Mouse (Mus musculus) cerebellum, adult 2 months (tissue): ENCODE measurements around the gene Mapk10. TPM values are rescaled to one million over a fixed set of nuclear protein-coding genes. Genes with fewer than 3 reads are reported as not detected.
A peak's percentile ranks its signal among the peaks of the same experiment; 100 is the strongest.
"Not testable (repeated sequence)": the region's sequence is repeated elsewhere in the genome, so short reads cannot be mapped to it uniquely, and the experiment has no call there.

Experiments
- DNase-seq, 2 experiments: peaks; one replicate each; pipeline ENCODE4 v3.0.0; 2021
- H3K27ac ChIP-seq: fragments of 200-500 bp; 2 replicates; pipeline ENCODE4 v1.5.1; 2012; ENCODE audit warnings: low read length, control low read depth, inconsistent platforms; ENCODE audit not compliant: insufficient read depth
- H3K27me3 ChIP-seq: fragments of 200-500 bp; 2 replicates; pipeline ENCODE4 v1.6.1; 2012; ENCODE audit warnings: inconsistent platforms, mild to moderate bottlenecking, low read length, moderate library complexity; ENCODE audit not compliant: control insufficient read depth, insufficient read depth
- H3K4me1 ChIP-seq: fragments of 200-500 bp; 2 replicates; pipeline ENCODE4 v1.6.1; 2011; ENCODE audit warnings: low read length; ENCODE audit not compliant: control insufficient read depth, insufficient read depth
- H3K4me3 ChIP-seq: fragments of 200-500 bp; replicated peaks from 2 replicates; pipeline ENCODE3; 2011; ENCODE audit warnings: mild to moderate bottlenecking, low read depth, low read length, control low read depth; ENCODE audit not compliant: insufficient read depth
- CTCF ChIP-seq: fragments of 200-500 bp; IDR thresholded peaks from 2 replicates; pipeline ENCODE4 v1.5.1; 2011; ENCODE audit warnings: low read depth, mild to moderate bottlenecking, control low read depth, low read length, moderate library complexity, borderline replicate concordance; ENCODE audit not compliant: insufficient read depth
- POLR2A ChIP-seq: fragments of 200-500 bp; IDR thresholded peaks from 2 replicates; pipeline ENCODE4 v1.6.1; 2011; ENCODE audit warnings: low read length, control low read depth, borderline replicate concordance; ENCODE audit not compliant: insufficient read depth
- WGBS: fragments of 180-500 bp; shearing (Covaris S2); methylation state at CpG from one replicate; pipeline ENCODE4 v1.1.7; 2018; 5-methylcytosine and 5-hydroxymethylcytosine counted together
- polyA plus RNA-seq: library from polyadenylated mRNA; depleted of rRNA; stranded (reverse); fragments of >200 nt; gene quantifications from 2 replicates; pipeline ENCODE4 v1.2.3, GENCODE M21; 2012

Gene Mapk10
- polyA plus RNA-seq, 1 experiment: 167 TPM

DNA sequence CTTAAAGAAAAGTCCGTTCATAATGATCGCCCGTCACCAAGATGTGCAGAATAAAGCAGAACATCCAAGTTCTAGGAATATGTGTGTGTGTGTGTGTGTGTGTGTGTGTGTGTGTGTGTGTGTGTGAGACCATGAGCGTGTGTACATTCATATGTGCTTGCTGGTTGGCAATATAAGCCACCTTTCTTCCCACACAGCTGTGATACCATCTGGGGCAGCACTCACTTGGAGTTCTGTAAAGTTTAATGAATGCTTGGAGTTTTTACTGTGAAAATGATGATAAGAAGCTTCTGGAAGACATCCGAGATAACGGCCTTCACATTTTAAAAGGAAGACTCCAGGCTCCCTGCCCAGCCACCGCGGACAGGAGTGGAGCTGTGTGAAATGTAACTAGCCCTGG is 264.5 kb downstream of the Mapk10 start:
- 87% methylated on average over 8 of the region's 8 CpGs for WGBS

GRCm38 (mm10) chr5:102943864-102944630 is 267.1 kb downstream of the Mapk10 start:
- not testable (repeated sequence) for H3K27ac ChIP-seq, H3K4me3 ChIP-seq, H3K4me1 ChIP-seq, H3K27me3 ChIP-seq, DNase-seq
- TF ChIP-seq CTCF: peak; percentile 38; the same call in 1 of the 2 replicates
- WGBS: 76% methylated on average over 17 of the region's 17 CpGs

More for the DNA sequence above, 264.5 kb downstream of the Mapk10 start:
- DNase-seq: no peak
- no peak overlapping the region for H3K4me3 ChIP-seq
- no peaks in the 10 kb centered on the region for H3K4me1 ChIP-seq
- no peaks in the 10 kb centered on the region for H3K27me3 ChIP-seq
- TF ChIP-seq POLR2A: no peak
- no peak for TF ChIP-seq CTCF
- no peak overlapping the region for H3K27ac ChIP-seq

DNA sequence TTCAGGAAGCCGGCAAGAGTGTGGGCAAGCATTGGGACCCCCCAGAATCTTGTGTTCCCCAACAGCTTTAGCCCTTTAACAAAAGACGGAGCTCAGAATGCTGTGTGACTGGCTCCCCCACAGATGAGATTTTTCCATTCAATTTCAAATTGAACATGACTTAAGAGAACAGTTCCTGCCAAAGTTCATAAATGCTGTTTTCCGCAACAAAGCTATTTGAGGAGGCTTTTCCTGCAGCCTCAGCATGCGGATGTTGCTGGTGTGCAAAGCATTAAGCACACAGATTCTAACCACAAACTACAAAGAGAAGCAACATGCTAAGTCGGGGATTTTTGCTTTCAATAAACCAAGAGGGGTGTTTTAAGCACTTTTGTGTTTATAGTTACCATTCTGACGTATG is 281.0 kb downstream of the Mapk10 start:
- no peak for DNase-seq
- TF ChIP-seq CTCF (no peak), POLR2A (no peak)
- H3K4me1 ChIP-seq: peaks cover 10% of the 10 kb centered on the region; the same call in 1 of the 2 replicates
- no peak overlapping the region for H3K4me3 ChIP-seq
- H3K27ac ChIP-seq: no peak overlapping the region
- no peaks in the 10 kb centered on the region; the same call in 1 of the 2 replicates for H3K27me3 ChIP-seq
- 61% methylated on average over 6 of the region's 6 CpGs for WGBS

DNA sequence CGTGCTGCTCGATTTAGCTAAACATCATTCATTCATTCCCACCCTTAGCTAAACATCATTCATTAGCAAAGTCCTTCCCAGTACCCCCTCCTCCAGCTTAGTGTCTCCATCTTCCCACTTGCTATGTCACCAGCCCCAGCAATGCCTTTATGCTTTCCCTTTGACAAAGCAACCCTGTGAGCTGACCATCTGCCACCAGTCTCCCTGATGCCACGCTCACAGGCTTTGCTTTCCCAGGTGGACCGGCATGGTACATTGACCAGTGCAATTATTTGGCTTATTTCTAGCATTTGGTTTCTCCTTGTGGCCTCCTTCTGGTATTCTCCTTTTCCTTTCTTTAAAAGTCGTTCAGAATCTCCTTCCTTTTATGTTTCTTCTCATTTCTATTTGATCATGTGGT is 284.3 kb downstream of the Mapk10 start:
- WGBS: 32% methylated on average over 5 of the region's 5 CpGs
- peak; percentile 79 to 89 for DNase-seq
- TF ChIP-seq CTCF: no peak; the same call in 1 of the 2 replicates
- TF ChIP-seq POLR2A: no peak
- H3K4me1 ChIP-seq: peaks cover 10% of the 10 kb centered on the region; the same call in 1 of the 2 replicates
- H3K27ac ChIP-seq: peak overlapping the region; percentile 3; the same call in 1 of the 2 replicates
- H3K27me3 ChIP-seq: no peaks in the 10 kb centered on the region; the same call in 1 of the 2 replicates
- no peak overlapping the region for H3K4me3 ChIP-seq

- TF ChIP-seq CTCF (no peak), POLR2A (no peak)
- Histone ChIP-seq H3K4me3 (no peak overlapping the region), H3K27ac (no peak overlapping the region), H3K27me3 (no peaks in the 10 kb centered on the region), H3K4me1 (no peaks in the 10 kb centered on the region)
- no peak for DNase-seq
- 72% methylated on average over 2 of the region's 2 CpGs for WGBS
Measured at GRCm38 (mm10) chr5:102920199-102920598, 290.9 kb downstream of the Mapk10 start.

- Histone ChIP-seq H3K4me1 (no peaks in the 10 kb centered on the region; the same call in 1 of the 2 replicates), H3K27me3 (no peaks in the 10 kb centered on the region), H3K4me3 (no peak overlapping the region), H3K27ac (no peak overlapping the region)
- WGBS: 22% methylated on average over 13 of the region's 13 CpGs
- no peak for TF ChIP-seq CTCF
- no peak for TF ChIP-seq POLR2A
- no peak for DNase-seq
Measured at GRCm38 (mm10) chr5:102905441-102906211, 305.5 kb downstream of the Mapk10 start.

DNA sequence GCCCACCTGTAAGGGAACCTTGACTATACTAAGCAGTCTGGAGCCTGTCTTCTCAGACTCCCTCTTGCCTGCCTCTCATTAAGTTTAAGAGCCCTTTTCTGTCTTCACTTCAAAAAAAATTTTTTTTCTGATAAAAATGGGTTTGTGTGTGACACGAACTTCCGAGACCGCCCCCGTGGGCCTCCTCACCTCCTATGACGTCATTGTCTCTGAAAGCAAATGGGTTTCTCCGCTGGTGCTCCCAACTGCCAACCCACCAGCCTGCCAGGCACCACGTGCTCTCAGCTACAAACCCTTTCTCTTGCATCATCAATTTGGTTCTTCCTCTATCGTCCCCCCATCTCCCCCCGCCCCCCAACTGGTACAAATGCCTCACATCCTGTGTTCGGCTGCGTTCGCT is 307.1 kb downstream of the Mapk10 start:
- DNase-seq: no peak
- no peaks in the 10 kb centered on the region for H3K27me3 ChIP-seq
- H3K4me1 ChIP-seq: no peaks in the 10 kb centered on the region; the same call in 1 of the 2 replicates
- 77% methylated on average over 12 of the region's 12 CpGs for WGBS
- TF ChIP-seq CTCF (no peak), POLR2A (no peak)
- H3K4me3 ChIP-seq: no peak overlapping the region
- no peak overlapping the region for H3K27ac ChIP-seq
